Mouse (Mus musculus) liver, adult 2 months (tissue): Measurements from ENCODE around the gene Clmn.

Experiments used
- CTCF ChIP-seq: fragments of 200-500 bp; IDR thresholded peaks from 2 replicates; pipeline ENCODE4 v1.5.1; 2011; ENCODE audit warnings: low read depth, low read length, control low read depth
- POLR2A ChIP-seq: fragments of 200-500 bp; IDR thresholded peaks from 2 replicates; pipeline ENCODE4 v1.6.1; 2011; ENCODE audit warnings: low read length, control low read depth; ENCODE audit not compliant: insufficient read depth; ENCODE audit errors: extremely low read depth

DNA sequence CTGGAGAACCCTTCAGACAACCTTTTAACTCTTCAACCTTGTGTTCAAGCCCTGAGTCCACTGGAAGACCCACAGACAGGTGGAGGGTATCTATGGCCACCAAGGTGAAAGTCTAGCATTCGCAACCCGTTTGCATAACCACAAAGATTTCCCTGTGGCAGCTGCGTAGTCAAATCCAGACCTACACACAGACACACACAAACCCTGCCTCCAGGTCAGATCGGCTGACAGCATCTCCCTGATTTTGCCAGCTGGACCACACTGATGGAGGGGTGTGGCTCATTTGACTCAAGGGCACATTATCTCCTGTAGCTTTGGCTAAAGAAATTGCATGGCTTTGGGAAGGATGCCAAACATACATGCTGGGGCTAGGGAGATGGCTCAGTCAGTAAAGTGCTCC, 17.6 kb downstream of the Clmn start:
- TF ChIP-seq CTCF = no peak
- TF ChIP-seq POLR2A = no peak
